Mouse (Mus musculus): ENCODE results near the gene Tap1. TPM values are rescaled to one million over a fixed set of nuclear protein-coding genes. Genes with fewer than 3 reads are reported as not detected.
"Not testable (repeated sequence)": the region's sequence is repeated elsewhere in the genome, so short reads cannot be mapped to it uniquely, and the experiment has no call there.

The Tap1 gene
- total RNA-seq, 2 experiments from 2014 or later, result 2.8 to 3.2 TPM

DNA sequence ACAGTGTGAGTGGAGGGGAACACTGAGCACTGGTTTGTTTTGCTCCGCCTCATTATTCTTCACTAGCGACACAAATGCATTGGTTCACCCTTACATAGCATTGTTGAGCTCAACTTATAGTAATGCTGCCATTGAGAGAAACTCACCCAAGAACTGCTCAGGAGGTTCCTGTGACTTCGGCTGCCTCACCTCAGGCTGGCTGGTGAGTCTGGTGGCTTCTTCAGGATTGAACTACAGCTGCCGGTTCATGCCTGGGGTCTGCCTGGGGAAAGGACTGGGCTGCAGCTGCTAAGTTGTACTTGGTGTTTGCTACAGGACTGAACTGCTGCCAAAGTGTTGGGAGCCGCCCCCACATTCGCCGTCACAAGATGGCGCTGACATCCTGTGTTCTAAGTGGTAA is 38.1 kb downstream of the Tap1 start:
- no peak for DNase-seq (ENCODE audit: low spot score in 2 of 2)

GRCm38 (mm10) chr17:34225911-34226310 is 38.6 kb downstream of the Tap1 start:
- not testable (repeated sequence) for DNase-seq (ENCODE audit: low spot score in 2 of 2)

DNA sequence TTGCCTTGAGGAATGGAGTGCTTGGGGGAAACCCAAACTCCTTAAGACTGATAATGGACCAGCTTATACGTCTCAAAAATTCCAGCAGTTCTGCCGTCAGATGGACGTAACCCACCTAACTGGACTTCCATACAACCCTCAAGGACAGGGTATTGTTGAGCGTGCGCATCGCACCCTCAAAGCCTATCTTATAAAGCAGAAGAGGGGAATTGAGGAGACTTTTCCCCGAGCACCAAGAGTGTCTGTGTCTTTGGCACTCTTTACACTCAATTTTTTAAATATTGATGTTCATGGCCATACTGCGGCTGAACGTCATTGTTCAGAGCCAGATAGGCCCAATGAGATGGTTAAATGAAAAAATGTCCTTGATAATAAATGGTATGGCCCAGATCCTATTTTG is 43.6 kb downstream of the Tap1 start:
- not testable (repeated sequence) for DNase-seq (ENCODE audit: low spot score in 2 of 2)

- DNase-seq (ENCODE audit: low spot score in 2 of 2), result not testable (repeated sequence)
Measured at GRCm38 (mm10) chr17:34232021-34232420, 44.7 kb downstream of the Tap1 start.

DNA sequence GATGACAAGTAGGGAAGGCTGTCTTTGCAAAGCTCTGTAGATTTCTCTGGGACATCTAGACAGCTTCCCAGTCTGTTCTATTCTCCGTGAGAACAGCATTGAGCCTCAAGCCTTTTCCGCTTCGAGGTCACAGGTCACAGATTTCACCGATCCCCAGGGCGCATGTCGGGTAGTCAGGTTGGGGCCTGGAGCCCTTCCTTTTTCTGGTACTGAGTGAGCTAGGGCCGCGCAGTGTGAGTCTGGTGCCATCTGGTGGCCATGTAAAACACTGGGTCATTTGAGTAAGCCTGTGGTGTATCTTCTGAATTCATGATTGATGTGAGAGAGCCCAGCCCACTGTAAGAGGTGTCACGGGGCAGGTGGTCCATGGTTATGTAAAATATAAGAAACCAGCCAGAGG is 47.6 kb downstream of the Tap1 start:
- peak; percentile 71 for DNase-seq (ENCODE audit: low spot score in 2 of 2)

DNA sequence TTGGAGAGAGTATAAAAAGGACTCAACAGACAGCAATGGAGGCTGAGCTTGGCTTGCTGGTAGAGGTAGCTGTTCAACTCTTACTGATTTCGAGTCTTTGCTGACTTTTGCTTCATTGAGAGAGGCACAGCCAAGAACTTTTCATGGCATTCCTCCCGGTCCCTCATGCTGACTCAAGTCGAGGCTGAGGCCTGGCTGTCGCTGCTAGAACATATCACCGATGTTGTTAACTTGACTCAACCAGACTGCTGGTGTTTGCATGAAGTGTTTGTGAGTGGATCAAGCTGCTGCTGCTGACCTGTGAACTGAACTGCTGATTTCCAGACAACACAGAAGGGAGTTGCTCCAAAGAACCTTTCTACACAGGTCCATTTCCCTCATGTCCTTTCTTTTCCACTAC is 49.3 kb downstream of the Tap1 start:
- no peak for DNase-seq (ENCODE audit: low spot score in 2 of 2)

DNA sequence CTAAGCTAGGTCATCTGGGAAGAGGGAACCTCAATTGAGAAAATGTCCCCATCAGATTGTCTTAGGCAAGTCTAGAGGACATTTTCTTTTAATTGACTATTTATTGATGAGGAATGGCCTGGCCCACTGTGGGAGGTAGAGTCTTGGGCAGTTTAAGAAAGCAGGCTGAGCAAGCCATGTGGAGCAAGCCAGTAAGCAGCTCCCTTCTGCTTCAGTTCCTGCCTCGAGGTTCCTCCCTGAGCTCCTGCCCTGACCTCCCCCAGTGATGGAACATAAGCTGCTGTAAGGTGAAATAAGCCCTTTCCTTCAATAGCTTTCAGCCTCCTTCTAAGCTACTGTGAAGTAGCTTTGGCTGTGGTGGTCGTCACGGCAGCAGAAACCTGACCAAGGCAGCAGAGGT is 50.4 kb downstream of the Tap1 start:
- DNase-seq (ENCODE audit: low spot score in 2 of 2), result no peak

DNA sequence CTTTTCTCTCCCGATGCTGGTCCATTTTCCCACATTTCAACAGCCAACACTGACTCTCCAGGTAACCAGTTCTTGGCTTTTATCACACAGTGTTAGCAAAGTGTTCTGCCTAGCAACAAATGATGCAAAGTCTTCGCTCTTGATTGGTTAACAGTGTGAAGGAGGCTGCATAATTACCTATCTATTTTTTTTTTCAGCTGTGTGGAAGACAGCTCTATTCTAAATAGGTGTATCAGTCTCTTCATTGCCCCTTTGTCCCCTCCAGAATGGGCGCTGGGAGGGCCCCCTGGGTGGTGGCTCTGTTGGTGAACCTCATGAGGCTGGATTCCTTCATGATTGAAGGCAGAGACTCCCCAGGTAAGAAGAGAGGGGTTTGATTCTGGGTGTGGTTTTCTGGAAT is 51.4 kb downstream of the Tap1 start, which contains the start of gene H2-Ob:
Gene H2-Ob (plus strand): TSS at position 198 of the 400 bp plus-strand sequence.
- peak in 1 of 2 experiments; percentile 53 for DNase-seq (ENCODE audit: low spot score in 2 of 2)

- DNase-seq (ENCODE audit: low spot score in 2 of 2), result no peak
Measured at GRCm38 (mm10) chr17:34239601-34240041, 52.3 kb downstream of the Tap1 start.

DNA sequence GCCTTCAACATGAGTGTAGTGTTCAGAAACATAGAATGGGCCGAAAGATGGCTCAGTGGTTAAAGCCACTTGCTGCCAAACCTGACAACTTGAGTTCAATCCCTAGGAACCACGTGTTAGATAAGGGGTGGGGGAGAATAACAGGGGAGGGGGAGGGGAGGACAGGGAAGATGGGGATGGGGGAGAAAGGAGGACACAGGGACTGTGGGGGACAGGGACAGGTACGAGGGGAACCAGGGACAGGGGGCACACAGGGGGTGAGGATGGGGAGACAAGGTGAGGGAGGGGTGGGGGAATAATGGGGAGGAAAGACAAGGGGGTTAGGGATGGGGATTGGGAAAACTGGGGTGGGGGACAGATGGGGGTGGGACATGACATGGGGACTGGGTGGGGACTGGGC is 53.0 kb downstream of the Tap1 start:
- no peak for DNase-seq (ENCODE audit: low spot score in 2 of 2)

DNA sequence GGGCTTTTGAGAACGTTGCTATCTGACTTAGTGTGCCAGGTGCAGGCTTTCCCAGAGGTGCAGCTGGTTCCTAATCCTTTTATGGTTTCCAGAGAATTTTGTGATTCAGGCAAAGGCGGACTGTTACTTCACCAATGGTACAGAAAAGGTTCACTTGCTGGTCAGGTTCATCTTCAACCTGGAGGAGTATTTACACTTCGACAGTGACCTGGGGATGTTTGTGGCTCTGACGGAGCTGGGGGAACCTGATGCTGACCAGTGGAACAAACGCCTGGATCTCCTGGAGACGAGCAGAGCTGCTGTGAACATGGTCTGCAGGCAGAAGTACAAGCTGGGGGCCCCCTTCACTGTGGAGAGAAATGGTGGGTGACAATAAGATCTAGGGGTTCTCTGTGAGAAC is 53.6 kb downstream of the Tap1 start:
- DNase-seq (ENCODE audit: low spot score in 2 of 2), result no peak

- peak; percentile 21 to 24 for DNase-seq (ENCODE audit: low spot score in 2 of 2)
Measured at GRCm38 (mm10) chr17:34244656-34245055, 57.3 kb downstream of the Tap1 start.

Other genes with a start within 250 kb of the Tap1 start
- gene Pfdn6, start 247.2 kb upstream of the Tap1 start, total RNA-seq (2021), result 10 to 100 TPM; 89.3 to 93.4 TPM
- 10 to 100 TPM; 17.5 to 18.5 TPM for gene Wdr46, start 246.9 kb upstream of the Tap1 start, total RNA-seq (2021)
- 1 to 10 TPM; 5.4 to 6.8 TPM for gene B3galt4, start 236.1 kb upstream of the Tap1 start, total RNA-seq (2021)
- gene Vps52, start 231.7 kb upstream of the Tap1 start, total RNA-seq (2021), result 10 to 100 TPM; 78.5 to 84.4 TPM
- gene Rps18, start 231.6 kb upstream of the Tap1 start, total RNA-seq (2021), result 100 to 1,000 TPM; 356 to 380 TPM
- 10 to 100 TPM; 14.4 to 15.9 TPM for gene H2-K1, start 187.2 kb upstream of the Tap1 start, total RNA-seq (2021)
- 10 to 100 TPM; 32.5 to 37.8 TPM for gene Ring1, start 162.9 kb upstream of the Tap1 start, total RNA-seq (2021)
- 10 to 100 TPM; 48.0 to 48.7 TPM for gene H2-Ke6, start 159.5 kb upstream of the Tap1 start, total RNA-seq (2021)
- 10 to 100 TPM; 91.2 to 97.5 TPM for gene Slc39a7, start 155.9 kb upstream of the Tap1 start, total RNA-seq (2021)
- gene Rxrb, start 155.7 kb upstream of the Tap1 start, total RNA-seq (2021), result 10 to 100 TPM; 70.9 to 72.1 TPM
- 10 to 100 TPM; 26.8 to 27.4 TPM for gene Col11a2, start 148.1 kb upstream of the Tap1 start, total RNA-seq (2021)
- gene H2-Oa, start 95.2 kb upstream of the Tap1 start, total RNA-seq (2021), result not detected
- gene H2-DMa, start 68.0 kb upstream of the Tap1 start, total RNA-seq (2021), result 10 to 100 TPM; 36.8 to 38.0 TPM
- 100 to 1,000 TPM; 248 to 278 TPM for gene Brd2, start 64.9 kb upstream of the Tap1 start, total RNA-seq (2021)
- gene H2-DMb2, start 44.2 kb upstream of the Tap1 start, total RNA-seq (2021), result 1 to 10 TPM in 1 of 2 experiments, under 1 TPM in 1; 0.55 to 1.0 TPM
- gene H2-DMb1, start 34.5 kb upstream of the Tap1 start, total RNA-seq (2021), result under 1 TPM; 0.65 to 0.98 TPM
- 1 to 10 TPM; 1.1 to 1.8 TPM for gene Psmb9, start 211 bp downstream of the Tap1 start, total RNA-seq (2021)
- gene Psmb8, start 10.2 kb downstream of the Tap1 start, total RNA-seq (2021), result 1 to 10 TPM; 2.5 to 2.6 TPM
- gene Tap2, start 16.0 kb downstream of the Tap1 start, total RNA-seq (2021), result 1 to 10 TPM; 5.7 to 5.9 TPM
- gene H2-Ob, start 51.4 kb downstream of the Tap1 start, total RNA-seq (2021), result under 1 TPM in 1 of 2 experiments, not detected in 1; 0.69 TPM
- gene H2-Ab1, start 70.1 kb downstream of the Tap1 start, total RNA-seq (2021), result 1 to 10 TPM; 2.3 to 2.7 TPM
- 1 to 10 TPM in 1 of 2 experiments, under 1 TPM in 1; 0.93 to 2.1 TPM for gene H2-Aa, start 100.3 kb downstream of the Tap1 start, total RNA-seq (2021)
- gene H2-Eb1, start 118.3 kb downstream of the Tap1 start, total RNA-seq (2021), result 1 to 10 TPM; 1.8 to 2.1 TPM
- gene H2-Eb2, start 138.1 kb downstream of the Tap1 start, total RNA-seq (2021), result not detected
- gene Btnl2, start 167.3 kb downstream of the Tap1 start, total RNA-seq (2021), result under 1 TPM; 0.48 to 0.74 TPM
- gene Btnl1, start 189.6 kb downstream of the Tap1 start, total RNA-seq (2021), result not detected
- 1 to 10 TPM; 4.8 to 8.2 TPM for gene BC051142, start 211.3 kb downstream of the Tap1 start, total RNA-seq (2021)

Measured in layer of hippocampus, postnatal 14 days (tissue).